Mouse (Mus musculus) embryonic facial prominence, embryonic 10.5 days (tissue): ENCODE results near the gene Nectin3. TPM values are rescaled to one million over a fixed set of nuclear protein-coding genes. Genes with fewer than 3 reads are reported as not detected.

ENCODE experiments used
- DNase-seq: peaks from one replicate; pipeline ENCODE4 v3.0.0-alpha.2; 2017; ENCODE audit warnings: low spot score
- H3K27ac ChIP-seq: fragments of 300-500 bp; sonication (generic); replicated peaks from 2 replicates; pipeline ENCODE4 v1.5.1; 2016; ENCODE audit warnings: mild to moderate bottlenecking
- H3K27me3 ChIP-seq: fragments of 300-500 bp; sonication (generic); replicated peaks from 2 replicates; pipeline ENCODE4 v1.6.1; 2016; ENCODE audit warnings: low read depth, mild to moderate bottlenecking; ENCODE audit not compliant: poor library complexity, severe bottlenecking
- H3K36me3 ChIP-seq: fragments of 300-500 bp; sonication (generic); replicated peaks from 2 replicates; pipeline ENCODE4 v1.6.1; 2016; ENCODE audit warnings: mild to moderate bottlenecking, moderate library complexity
- H3K4me1 ChIP-seq: fragments of 300-500 bp; sonication (generic); 2 replicates; pipeline ENCODE4 v1.6.1; 2016
- H3K4me3 ChIP-seq: fragments of 300-500 bp; sonication (generic); 2 replicates; pipeline ENCODE4 v1.5.1; 2016; ENCODE audit warnings: mild to moderate bottlenecking, moderate library complexity
- H3K9me3 ChIP-seq: fragments of 300-500 bp; sonication (generic); 2 replicates; pipeline ENCODE4 v1.6.1; 2016; ENCODE audit warnings: mild to moderate bottlenecking
- WGBS: fragments of 180-500 bp; shearing (Covaris S2); methylation state at CpG from one replicate; pipeline ENCODE4 v1.1.7; 2016; 5-methylcytosine and 5-hydroxymethylcytosine counted together
- polyA plus RNA-seq: library from polyadenylated mRNA; unstranded; fragments of >200 nt; fragmentation: Nextera tagmentation; extraction: Ambion mirVana; gene quantifications from 2 replicates; pipeline ENCODE4 v1.2.1, GENCODE M21; 2016

Nectin3 gene
- polyA plus RNA-seq, 1 experiment from 2014 or later = 37.0 TPM

GRCm38 (mm10) chr16:46496889-46497685, 1.2 kb downstream of the Nectin3 start:
- H3K27me3 ChIP-seq = 0 out of 2 replicates have a peak, but pooled peaks cover 6% of the 10 kb centered on the region
- H3K27ac ChIP-seq = peak overlapping the region; percentile 99
- H3K4me1 ChIP-seq = peaks cover 28% of the 10 kb centered on the region
- DNase-seq = peak; percentile 97
- peaks cover 2% of the 10 kb centered on the region for H3K36me3 ChIP-seq
- peak overlapping the region; percentile 93 for H3K4me3 ChIP-seq
- under 1% methylated on average over 78 of the region's 78 CpGs for WGBS
- no peaks in the 10 kb centered on the region for H3K9me3 ChIP-seq

- H3K4me3 ChIP-seq = peak overlapping the region; percentile 93
- peaks cover 28% of the 10 kb centered on the region for H3K4me1 ChIP-seq
- H3K9me3 ChIP-seq = no peaks in the 10 kb centered on the region
- H3K27ac ChIP-seq = peak overlapping the region; percentile 99
- H3K36me3 ChIP-seq = peaks cover 4% of the 10 kb centered on the region
- DNase-seq = peak; percentile 81
- under 1% methylated on average over 92 of the region's 96 CpGs for WGBS
- 0 out of 2 replicates have a peak, but pooled peaks cover 4% of the 10 kb centered on the region for H3K27me3 ChIP-seq
Observed at GRCm38 (mm10) chr16:46496031-46496868, 2.1 kb downstream of the Nectin3 start.

DNA sequence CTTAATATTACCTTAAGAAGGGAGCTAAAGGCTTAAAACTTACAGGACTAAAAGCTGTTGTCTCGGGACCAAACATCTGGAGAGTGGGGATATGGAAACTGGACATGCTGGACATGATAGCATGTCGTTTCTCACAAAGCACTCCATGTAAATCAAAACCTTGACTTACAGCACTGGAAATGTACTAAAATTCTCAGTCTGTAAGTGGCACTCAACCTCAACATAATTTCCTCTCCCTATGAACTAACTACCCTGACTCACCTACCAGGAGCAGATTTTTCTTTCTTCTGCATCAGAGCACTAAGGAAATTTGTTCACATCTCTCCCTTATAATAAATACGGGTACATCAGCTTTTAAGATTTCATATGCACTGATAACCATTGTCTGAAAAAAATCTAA, 3.1 kb downstream of the Nectin3 start:
- 35% methylated on average over 3 of the region's 3 CpGs for WGBS
- peaks cover 4% of the 10 kb centered on the region for H3K36me3 ChIP-seq

GRCm38 (mm10) chr16:46487436-46488097, 10.8 kb downstream of the Nectin3 start:
- no peak overlapping the region for H3K27ac ChIP-seq
- 54% methylated on average over 3 of the region's 3 CpGs for WGBS
- DNase-seq = peak; percentile 47

More for the DNA sequence above, 3.1 kb downstream of the Nectin3 start:
- H3K4me3 ChIP-seq = peak overlapping the region; percentile 93
- peaks cover 28% of the 10 kb centered on the region for H3K4me1 ChIP-seq
- H3K27ac ChIP-seq = 0 out of 2 replicates have a peak overlapping the region, but pooled peaks have one; percentile 99
- no peaks in the 10 kb centered on the region for H3K9me3 ChIP-seq
- no peak for DNase-seq
- H3K27me3 ChIP-seq = no peaks in the 10 kb centered on the region

DNA sequence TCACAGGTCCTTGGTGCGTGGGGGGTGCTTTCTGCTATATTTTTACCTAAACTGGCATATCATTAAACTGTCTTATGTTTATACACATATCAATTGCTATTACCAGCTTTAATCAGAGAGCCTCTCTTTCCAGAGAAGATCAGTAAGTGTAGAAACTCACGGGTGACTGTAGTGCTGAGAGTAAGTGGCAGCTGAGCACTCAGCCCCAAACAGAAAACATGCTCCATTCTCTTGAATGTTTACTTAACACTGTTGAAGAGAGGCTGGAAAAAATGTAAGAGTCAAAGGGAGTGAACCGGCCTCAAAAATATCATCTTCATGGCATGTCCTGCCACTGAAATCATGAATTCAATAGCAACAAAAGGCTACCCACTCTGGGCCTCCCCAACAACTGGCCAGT, 21.0 kb downstream of the Nectin3 start:
- no peak for DNase-seq
- H3K9me3 ChIP-seq = 0 out of 2 replicates have a peak, but pooled peaks cover 5% of the 10 kb centered on the region
- no peaks in the 10 kb centered on the region for H3K4me1 ChIP-seq
- 84% methylated on average over 3 of the region's 3 CpGs for WGBS
- H3K36me3 ChIP-seq = peaks cover 17% of the 10 kb centered on the region
- H3K27ac ChIP-seq = no peak overlapping the region
- no peaks in the 10 kb centered on the region for H3K27me3 ChIP-seq
- no peak overlapping the region for H3K4me3 ChIP-seq

More at GRCm38 (mm10) chr16:46487436-46488097, 10.8 kb downstream of the Nectin3 start:
- no peak overlapping the region for H3K4me3 ChIP-seq
- peaks cover 10% of the 10 kb centered on the region for H3K4me1 ChIP-seq
- no peaks in the 10 kb centered on the region for H3K9me3 ChIP-seq
- H3K27me3 ChIP-seq = no peaks in the 10 kb centered on the region
- H3K36me3 ChIP-seq = peaks cover 4% of the 10 kb centered on the region

- Histone ChIP-seq H3K36me3 (peaks cover 45% of the 10 kb centered on the region), H3K4me1 (no peaks in the 10 kb centered on the region), H3K27ac (no peak overlapping the region), H3K4me3 (no peak overlapping the region), H3K27me3 (no peaks in the 10 kb centered on the region), H3K9me3 (no peaks in the 10 kb centered on the region)
- DNase-seq = no peak
- 92% methylated on average over 3 of the region's 3 CpGs for WGBS
Observed at GRCm38 (mm10) chr16:46451421-46451820, 46.9 kb downstream of the Nectin3 start.

DNA sequence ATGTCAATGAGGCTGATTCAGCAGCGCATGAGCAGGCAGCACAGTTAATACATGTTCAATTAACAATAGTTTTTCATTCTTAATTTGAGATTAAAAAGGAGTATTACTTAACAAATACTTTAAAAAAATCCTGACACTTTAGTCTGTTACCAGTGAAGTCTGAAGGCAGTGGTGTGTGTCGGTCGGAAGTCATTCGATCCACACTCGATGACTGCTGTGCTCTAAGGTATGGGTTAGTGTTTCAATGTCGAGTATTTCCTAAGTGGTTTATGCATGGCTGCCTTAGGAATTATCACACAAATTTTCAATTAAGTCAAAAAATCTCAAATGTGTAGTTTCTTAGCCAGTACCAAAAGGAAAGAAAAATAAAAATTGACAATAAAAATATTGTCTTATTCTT, 49.3 kb downstream of the Nectin3 start:
- WGBS = 91% methylated on average over 6 of the region's 6 CpGs
- no peak overlapping the region for H3K4me3 ChIP-seq
- H3K4me1 ChIP-seq = no peaks in the 10 kb centered on the region
- H3K27ac ChIP-seq = no peak overlapping the region
- H3K36me3 ChIP-seq = peaks cover 33% of the 10 kb centered on the region
- DNase-seq = no peak
- no peaks in the 10 kb centered on the region for H3K9me3 ChIP-seq
- no peaks in the 10 kb centered on the region for H3K27me3 ChIP-seq

DNA sequence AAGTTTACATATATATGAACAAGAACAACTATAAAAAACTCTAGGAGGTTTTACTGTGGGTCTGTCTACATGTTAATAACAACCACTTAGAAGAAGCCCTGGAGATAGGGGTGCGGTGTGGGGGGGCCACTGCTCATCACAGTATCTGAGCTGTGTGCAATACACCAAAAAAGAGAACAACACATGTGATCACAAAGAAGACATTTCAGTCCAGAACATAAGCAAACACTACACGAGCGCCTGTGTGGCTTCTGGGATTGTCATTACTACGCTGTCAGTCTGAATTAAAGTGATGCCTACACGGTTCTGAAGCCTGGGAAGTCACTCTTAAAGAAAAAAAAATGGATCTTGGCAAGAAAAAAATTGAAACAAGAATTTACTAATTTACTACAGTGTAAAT, 67.0 kb downstream of the Nectin3 start:
- 66% methylated on average over 5 of the region's 5 CpGs for WGBS
- H3K4me3 ChIP-seq = no peak overlapping the region
- DNase-seq = no peak
- no peaks in the 10 kb centered on the region for H3K9me3 ChIP-seq
- peaks cover 32% of the 10 kb centered on the region for H3K36me3 ChIP-seq
- no peaks in the 10 kb centered on the region for H3K4me1 ChIP-seq
- no peaks in the 10 kb centered on the region for H3K27me3 ChIP-seq
- no peak overlapping the region for H3K27ac ChIP-seq

GRCm38 (mm10) chr16:46416177-46416576, 82.1 kb downstream of the Nectin3 start:
- Histone ChIP-seq H3K36me3 (peaks cover 34% of the 10 kb centered on the region), H3K27me3 (no peaks in the 10 kb centered on the region), H3K9me3 (no peaks in the 10 kb centered on the region), H3K27ac (no peak overlapping the region), H3K4me1 (no peaks in the 10 kb centered on the region; the same call in 1 of the 2 replicates), H3K4me3 (no peak overlapping the region)
- DNase-seq = no peak
- WGBS = 91% methylated on average over 3 of the region's 3 CpGs

- DNase-seq = no peak
- H3K27ac ChIP-seq = no peak overlapping the region
- no peak overlapping the region for H3K4me3 ChIP-seq
- WGBS = 72% methylated on average over 3 of the region's 3 CpGs
- H3K9me3 ChIP-seq = no peaks in the 10 kb centered on the region
- H3K4me1 ChIP-seq = no peaks in the 10 kb centered on the region; the same call in 1 of the 2 replicates
- H3K27me3 ChIP-seq = no peaks in the 10 kb centered on the region
- peaks cover 16% of the 10 kb centered on the region for H3K36me3 ChIP-seq
Observed at GRCm38 (mm10) chr16:46410739-46411057, 87.6 kb downstream of the Nectin3 start.

GRCm38 (mm10) chr16:46410053-46410738, 88.1 kb downstream of the Nectin3 start:
- Histone ChIP-seq H3K36me3 (peaks cover 16% of the 10 kb centered on the region), H3K4me3 (no peak overlapping the region), H3K27ac (no peak overlapping the region), H3K9me3 (no peaks in the 10 kb centered on the region), H3K4me1 (no peaks in the 10 kb centered on the region; the same call in 1 of the 2 replicates), H3K27me3 (no peaks in the 10 kb centered on the region)
- WGBS = 90% methylated on average over 6 of the region's 6 CpGs
- DNase-seq = no peak

DNA sequence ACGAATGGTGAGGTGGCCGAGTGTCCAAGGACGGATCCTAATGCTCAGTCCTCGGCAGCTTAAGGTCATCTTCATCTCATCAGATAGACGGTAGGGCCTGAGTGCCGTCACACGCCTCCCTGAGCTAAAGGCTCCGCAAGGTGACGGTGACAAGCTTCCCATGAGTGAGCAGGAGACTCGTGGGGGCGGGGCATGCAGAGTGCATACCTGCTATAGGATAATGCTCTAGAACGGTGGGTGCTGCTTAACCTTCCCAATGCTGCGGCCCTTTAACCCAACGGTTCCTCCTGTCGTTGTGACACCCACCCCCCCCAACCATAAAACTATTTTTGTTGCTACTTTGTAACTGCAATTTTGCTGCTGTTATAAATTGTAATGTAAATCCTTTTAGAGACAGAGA, 90.3 kb downstream of the Nectin3 start:
- no peak for DNase-seq
- Histone ChIP-seq H3K4me1 (no peaks in the 10 kb centered on the region; the same call in 1 of the 2 replicates), H3K27ac (no peak overlapping the region), H3K9me3 (no peaks in the 10 kb centered on the region), H3K4me3 (no peak overlapping the region), H3K36me3 (peaks cover 8% of the 10 kb centered on the region; the same call in 1 of the 2 replicates), H3K27me3 (no peaks in the 10 kb centered on the region)
- WGBS = 95% methylated on average over 15 of the region's 15 CpGs
